Mouse (Mus musculus) spleen, adult 2 months (tissue): ENCODE results near the gene Zup1. TPM values are rescaled to one million over a fixed set of nuclear protein-coding genes. Genes with fewer than 3 reads are reported as not detected.

ENCODE experiments used
- DNase-seq, 2 experiments: peaks; one replicate each; pipeline versions ENCODE4 v3.0.0 to v3.0.0-alpha.2; 2012 to 2021; ENCODE audit warnings: low spot score in 2 of 2, low read depth in 1 of 2
- H3K27ac ChIP-seq: fragments of 200-500 bp; 2 replicates; pipeline ENCODE4 v1.5.1; 2012; ENCODE audit warnings: low read length, inconsistent platforms; ENCODE audit not compliant: insufficient read depth
- H3K27me3 ChIP-seq: fragments of 200-500 bp; 2 replicates; pipeline ENCODE4 v1.6.1; 2012; ENCODE audit warnings: mild to moderate bottlenecking, moderate library complexity, low read length, inconsistent platforms; ENCODE audit not compliant: control insufficient read depth, insufficient read depth
- H3K36me3 ChIP-seq: fragments of 200-500 bp; 2 replicates; pipeline ENCODE4 v1.6.1; 2012; ENCODE audit warnings: mild to moderate bottlenecking, low read length, inconsistent platforms; ENCODE audit not compliant: control insufficient read depth, insufficient read depth
- H3K4me1 ChIP-seq: fragments of 200-500 bp; 2 replicates; pipeline ENCODE4 v1.6.1; 2011; ENCODE audit warnings: inconsistent platforms; ENCODE audit not compliant: control insufficient read depth, insufficient read depth, insufficient read length
- H3K4me3 ChIP-seq: fragments of 200-500 bp; 2 replicates; pipeline ENCODE4 v1.5.1; 2011; ENCODE audit warnings: mild to moderate bottlenecking, inconsistent platforms; ENCODE audit not compliant: insufficient read depth, insufficient read length; ENCODE audit errors: extremely low read depth
- POLR2A ChIP-seq: fragments of 200-500 bp; IDR thresholded peaks from 2 replicates; pipeline ENCODE4 v1.6.1; 2011; ENCODE audit warnings: low read depth, low read length, inconsistent platforms
- WGBS: fragments of 180-500 bp; shearing (Covaris S2); methylation state at CpG from one replicate; pipeline ENCODE4 v1.1.7; 2018; 5-methylcytosine and 5-hydroxymethylcytosine counted together
- polyA plus RNA-seq: library from polyadenylated mRNA; depleted of rRNA; stranded (reverse); fragments of >200 nt; gene quantifications from 2 replicates; pipeline ENCODE4 v1.2.3, GENCODE M21; 2012; rRNA removed

Zup1 gene
- polyA plus RNA-seq, 1 experiment: 9.4 TPM

DNA sequence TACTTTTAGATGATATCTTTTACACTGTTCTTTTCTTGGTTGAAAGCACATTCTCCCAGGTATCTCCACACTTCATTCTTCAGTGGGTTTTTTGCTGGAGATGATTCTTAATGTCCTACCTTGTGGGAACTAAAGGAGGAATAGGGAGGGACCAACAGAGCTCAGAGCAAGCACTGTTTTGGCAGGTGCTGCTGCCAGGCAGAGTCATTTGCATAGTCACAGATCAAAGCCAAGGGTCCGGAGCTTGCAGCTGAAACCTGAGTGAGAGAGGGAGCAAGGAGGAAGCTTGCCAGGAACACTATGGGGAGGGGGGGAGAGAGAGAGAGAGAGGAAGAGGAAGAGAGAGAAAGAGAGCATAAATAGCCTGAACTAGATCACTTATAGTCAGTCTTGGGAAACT, 80.6 kb downstream of the Zup1 start:
- Histone ChIP-seq H3K27me3 (no peaks in the 10 kb centered on the region), H3K4me3 (no peak overlapping the region), H3K36me3 (no peaks in the 10 kb centered on the region), H3K4me1 (no peaks in the 10 kb centered on the region), H3K27ac (no peak overlapping the region)
- WGBS: 38% methylated on average over 1 of the region's 1 CpGs
- no peak for TF ChIP-seq POLR2A
- DNase-seq: no peak

Other genes starting within 250 kb of the Zup1 start
- not detected in 2 replicates for gene Sult3a2, start 164.6 kb downstream of the Zup1 start, polyA plus RNA-seq
- not detected in 2 replicates for gene Sult3a1, start 93.5 kb downstream of the Zup1 start, polyA plus RNA-seq
- gene Rsph4a, start 46.2 kb downstream of the Zup1 start, polyA plus RNA-seq: 0.02 TPM in 1 of 2 replicates, not detected in the other
- 19.3 and 33.1 TPM in 2 replicates for gene Rwdd1, start 68.4 kb upstream of the Zup1 start, polyA plus RNA-seq
- gene Trappc3l, start 86.3 kb upstream of the Zup1 start, polyA plus RNA-seq: not detected in 2 replicates
- not detected in 2 replicates for gene Calhm4, start 93.0 kb upstream of the Zup1 start, polyA plus RNA-seq
- gene Calhm5, start 145.2 kb upstream of the Zup1 start, polyA plus RNA-seq: 0.19 and 0.27 TPM in 2 replicates
- gene Calhm6, start 176.7 kb upstream of the Zup1 start, polyA plus RNA-seq: 32.0 and 46.3 TPM in 2 replicates